Mouse (Mus musculus) liver, postnatal 0 days (tissue): Measurements from ENCODE around the gene Gdpd2. TPM values are rescaled to one million over a fixed set of nuclear protein-coding genes. Genes with fewer than 3 reads are reported as not detected.

Experiments used
- ATAC-seq: fragments of 200-750 bp; cut with Nextera tagmentation; 2 replicates; pipeline ENCODE4 v1.8.0; 2017; ENCODE audit warnings: mild to moderate bottlenecking, moderate library complexity
- DNase-seq: peaks from one replicate; pipeline ENCODE4 v3.0.0-alpha.2; 2016
- H3K27ac ChIP-seq: fragments of 300-500 bp; sonication (generic); 2 replicates; pipeline ENCODE4 v1.5.1; 2014; ENCODE audit warnings: antibody characterized with exemption, moderate library complexity, mild to moderate bottlenecking, low read depth
- H3K27me3 ChIP-seq: fragments of 300-500 bp; sonication (generic); 2 replicates; pipeline ENCODE4 v1.6.1; 2014; ENCODE audit warnings: low read length, control low read depth, mixed read lengths; ENCODE audit not compliant: insufficient read depth
- H3K36me3 ChIP-seq: fragments of 300-500 bp; sonication (generic); replicated peaks from 2 replicates; pipeline ENCODE4 v1.6.1; 2014; ENCODE audit warnings: mild to moderate bottlenecking, control low read depth, low read length, moderate library complexity, mixed read lengths; ENCODE audit not compliant: insufficient read depth
- H3K4me1 ChIP-seq: fragments of 300-500 bp; sonication (generic); 2 replicates; pipeline ENCODE4 v1.6.1; 2014; ENCODE audit warnings: antibody characterized with exemption, mild to moderate bottlenecking, control low read depth; ENCODE audit not compliant: insufficient read depth
- H3K4me2 ChIP-seq: fragments of 300-500 bp; sonication (generic); 2 replicates; pipeline ENCODE4 v1.6.1; 2014; ENCODE audit warnings: low read depth, mild to moderate bottlenecking, low read length, moderate library complexity, mixed read lengths
- H3K4me3 ChIP-seq: fragments of 300-500 bp; sonication (generic); 2 replicates; pipeline ENCODE4 v1.5.1; 2014; ENCODE audit warnings: low read depth, low read length
- H3K9ac ChIP-seq: fragments of 300-500 bp; sonication (generic); replicated peaks from 2 replicates; pipeline ENCODE4 v1.6.1; 2014; ENCODE audit warnings: mild to moderate bottlenecking, moderate library complexity
- H3K9me3 ChIP-seq: fragments of 300-500 bp; sonication (generic); 2 replicates; pipeline ENCODE4 v1.6.1; 2016; ENCODE audit warnings: mild to moderate bottlenecking, control low read depth, low read length, mixed read lengths
- CTCF ChIP-seq: sonication (generic); IDR thresholded peaks from 2 replicates; pipeline ENCODE4 v1.5.1; 2016; ENCODE audit warnings: antibody characterized with exemption, low read depth
- EP300 ChIP-seq: IDR thresholded peaks from 2 replicates; pipeline ENCODE4 v1.6.1; 2016; ENCODE audit warnings: antibody characterized with exemption, low read depth, mild to moderate bottlenecking
- WGBS: fragments of 180-500 bp; shearing (Covaris S2); extraction: QIAGEN DNeasy Blood & Tissue Kit; methylation state at CpG from one replicate; pipeline ENCODE4 v1.1.7; 2014; ENCODE audit not compliant: insufficient replicate concordance; 5-methylcytosine and 5-hydroxymethylcytosine counted together
- polyA plus RNA-seq: library from polyadenylated mRNA; unstranded; fragments of >200 nt; fragmentation: Nextera tagmentation; extraction: Ambion mirVana; gene quantifications from 2 replicates; pipeline ENCODE4 v1.2.1, GENCODE M21; 2015

Gene Gdpd2
- polyA plus RNA-seq, 1 experiment from 2014 or later = not detected

- no peaks in the 10 kb centered on the region for H3K9me3 ChIP-seq
- 87% methylated on average over 6 of the region's 6 CpGs for WGBS
- ATAC-seq = no peak
Measured at GRCm38 (mm10) chrX:100716173-100716572, 13.5 kb upstream of the Gdpd2 start.

GRCm38 (mm10) chrX:100728947-100729346, 726 bp upstream of the Gdpd2 start:
- H3K36me3 ChIP-seq = peaks cover 9% of the 10 kb centered on the region; the same call in 1 of the 2 replicates
- no peak for TF ChIP-seq CTCF
- no peak for TF ChIP-seq EP300
- no peak overlapping the region for H3K9ac ChIP-seq
- no peak for ATAC-seq
- H3K4me3 ChIP-seq = no peak overlapping the region
- no peak overlapping the region for H3K27ac ChIP-seq
- no peaks in the 10 kb centered on the region for H3K9me3 ChIP-seq
- DNase-seq = peak; percentile 22
- 37% methylated on average over 1 of the region's 1 CpGs for WGBS
- H3K4me1 ChIP-seq = no peaks in the 10 kb centered on the region
- no peak overlapping the region for H3K4me2 ChIP-seq
- no peaks in the 10 kb centered on the region for H3K27me3 ChIP-seq

More at GRCm38 (mm10) chrX:100716173-100716572, 13.5 kb upstream of the Gdpd2 start:
- Histone ChIP-seq H3K27me3 (no peaks in the 10 kb centered on the region), H3K9ac (no peak overlapping the region), H3K4me3 (no peak overlapping the region), H3K27ac (no peak overlapping the region), H3K4me1 (no peaks in the 10 kb centered on the region), H3K36me3 (peaks cover 49% of the 10 kb centered on the region), H3K4me2 (no peak overlapping the region)
- DNase-seq = no peak
- no peak for TF ChIP-seq EP300
- TF ChIP-seq CTCF = no peak

DNA sequence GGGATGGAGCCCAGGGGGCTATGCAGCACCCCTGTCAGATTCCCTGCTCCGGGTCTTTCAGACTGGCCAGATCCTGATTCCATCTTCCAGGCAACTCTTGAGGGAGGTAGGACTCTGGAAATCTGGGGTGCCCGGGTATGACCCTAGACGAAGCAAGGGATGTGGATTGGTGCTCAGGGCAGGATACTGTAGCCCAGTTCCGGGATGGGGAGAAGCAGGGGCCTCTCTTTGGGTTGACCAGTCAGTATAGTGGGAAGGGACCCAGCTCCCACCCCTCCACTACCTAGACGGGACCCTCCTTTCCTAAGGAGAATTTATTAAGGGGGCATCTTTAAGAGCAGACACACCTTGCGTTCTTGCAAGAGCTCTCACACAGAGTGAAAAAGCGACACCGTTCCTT, 593 bp downstream of the Gdpd2 start:
- H3K36me3 ChIP-seq = peaks cover 9% of the 10 kb centered on the region; the same call in 1 of the 2 replicates
- H3K4me2 ChIP-seq = peak overlapping the region; percentile 50
- no peak overlapping the region for H3K9ac ChIP-seq
- H3K27ac ChIP-seq = no peak overlapping the region
- 41% methylated on average over 8 of the region's 8 CpGs for WGBS
- no peaks in the 10 kb centered on the region for H3K4me1 ChIP-seq
- TF ChIP-seq CTCF = no peak
- TF ChIP-seq EP300 = no peak
- DNase-seq (no peak), ATAC-seq (no peak)
- no peak overlapping the region for H3K4me3 ChIP-seq
- H3K27me3 ChIP-seq = 0 out of 2 replicates have a peak, but pooled peaks cover under 1% of the 10 kb centered on the region
- no peaks in the 10 kb centered on the region for H3K9me3 ChIP-seq

DNA sequence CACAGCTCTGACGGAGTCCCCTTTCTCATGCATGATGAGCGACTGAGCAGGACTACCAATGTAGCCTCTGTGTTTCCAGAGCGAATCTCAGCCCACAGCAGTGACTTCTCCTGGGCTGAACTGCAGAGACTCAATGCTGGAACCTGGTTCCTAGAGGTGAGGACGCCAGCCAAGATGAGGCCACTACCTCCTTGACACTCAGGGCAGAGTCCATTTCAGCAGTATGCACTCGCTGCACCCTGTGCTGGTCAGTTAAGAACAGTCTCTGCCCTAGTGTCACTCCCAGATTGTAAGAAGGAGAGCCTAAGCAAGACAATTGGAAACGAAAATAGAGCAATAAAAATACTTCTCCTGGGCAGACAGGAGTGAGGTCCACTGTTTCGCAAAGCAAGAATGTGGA, 4.7 kb downstream of the Gdpd2 start:
- H3K36me3 ChIP-seq = no peaks in the 10 kb centered on the region
- no peak overlapping the region for H3K27ac ChIP-seq
- no peak overlapping the region for H3K4me2 ChIP-seq
- 0 out of 2 replicates have a peak, but pooled peaks cover 9% of the 10 kb centered on the region for H3K27me3 ChIP-seq
- H3K4me3 ChIP-seq = no peak overlapping the region
- no peaks in the 10 kb centered on the region for H3K4me1 ChIP-seq
- no peak for DNase-seq
- WGBS = 52% methylated on average over 7 of the region's 7 CpGs
- H3K9me3 ChIP-seq = no peaks in the 10 kb centered on the region
- no peak overlapping the region for H3K9ac ChIP-seq
- no peak for ATAC-seq
- TF ChIP-seq EP300 (no peak), CTCF (no peak)

- H3K4me3 ChIP-seq = no peak overlapping the region
- no peaks in the 10 kb centered on the region for H3K4me1 ChIP-seq
- no peaks in the 10 kb centered on the region for H3K36me3 ChIP-seq
- 0 out of 2 replicates have a peak, but pooled peaks cover 9% of the 10 kb centered on the region for H3K27me3 ChIP-seq
- WGBS = 12% methylated on average over 14 of the region's 14 CpGs
- peak overlapping the region; percentile 58 for H3K4me2 ChIP-seq
- TF ChIP-seq EP300 (no peak), CTCF (peak; percentile 66)
- no peak overlapping the region for H3K9ac ChIP-seq
- H3K27ac ChIP-seq = no peak overlapping the region
- DNase-seq (peak; percentile 57), ATAC-seq (peak; percentile 15; the same call in 1 of the 2 replicates)
- H3K9me3 ChIP-seq = no peaks in the 10 kb centered on the region
Measured at GRCm38 (mm10) chrX:100738918-100739317, 9.2 kb downstream of the Gdpd2 start.

GRCm38 (mm10) chrX:100739443-100739842, 9.8 kb downstream of the Gdpd2 start:
- WGBS = 21% methylated on average over 10 of the region's 10 CpGs
- Histone ChIP-seq H3K9ac (no peak overlapping the region), H3K27me3 (0 out of 2 replicates have a peak, but pooled peaks cover 9% of the 10 kb centered on the region), H3K27ac (no peak overlapping the region), H3K4me1 (no peaks in the 10 kb centered on the region), H3K36me3 (no peaks in the 10 kb centered on the region), H3K4me2 (peak overlapping the region; percentile 58), H3K4me3 (no peak overlapping the region), H3K9me3 (no peaks in the 10 kb centered on the region)
- no peak for TF ChIP-seq EP300
- DNase-seq (no peak), ATAC-seq (no peak)

GRCm38 (mm10) chrX:100740785-100741184, 11.1 kb downstream of the Gdpd2 start:
- no peak overlapping the region for H3K4me2 ChIP-seq
- no peak overlapping the region for H3K4me3 ChIP-seq
- no peaks in the 10 kb centered on the region for H3K36me3 ChIP-seq
- no peak for DNase-seq
- TF ChIP-seq EP300 (no peak), CTCF (no peak)
- H3K4me1 ChIP-seq = no peaks in the 10 kb centered on the region
- 48% methylated on average over 6 of the region's 6 CpGs for WGBS
- no peak overlapping the region for H3K9ac ChIP-seq
- 0 out of 2 replicates have a peak, but pooled peaks cover 3% of the 10 kb centered on the region for H3K27me3 ChIP-seq
- no peak for ATAC-seq
- H3K9me3 ChIP-seq = no peaks in the 10 kb centered on the region
- no peak overlapping the region for H3K27ac ChIP-seq
